Comparison of ENCODE assay signal across 8 mouse cellular contexts in genomic region chr2:172940003-172940798, GRCm38 (mm10). TPM values are rescaled to one million over a fixed set of nuclear protein-coding genes. Genes with fewer than 3 reads are reported as not detected.
DNase-seq lines count a peak whose midpoint lies in the region; ATAC-seq lines count a peak whose summit lies in the region.

Bmp7 (minus strand) TSS chr2:172940321.

- H3K9ac ChIP-seq in forebrain, embryonic 13.5 days, result peak within 1 kb of the TSS; percentile 59
- peak within 1 kb of the TSS; percentile 49 for H3K9ac ChIP-seq in hindbrain, embryonic 11.5 days (ENCODE audit: low read depth, low read length)

- WGBS in forebrain, embryonic 13.5 days, result under 1% methylated on average over 69 of the region's 82 CpGs
- WGBS in hindbrain, embryonic 11.5 days, result under 1% methylated on average over 78 of the region's 82 CpGs

- ATAC-seq in activated CD4-positive, CD25-positive, alpha-beta regulatory T cell, adult 4 months, result peak; percentile 60
- peak; percentile 70 for ATAC-seq in forebrain, embryonic 13.5 days
- peak; percentile 63 for ATAC-seq in hindbrain, embryonic 11.5 days (ENCODE audit: low FRiP score)

- H3K4me3 ChIP-seq in forebrain, embryonic 13.5 days, result peak within 1 kb of the TSS; percentile 45
- peak within 1 kb of the TSS; percentile 44 for H3K4me3 ChIP-seq in hindbrain, embryonic 11.5 days (ENCODE audit: low read depth, low read length)

- H3K4me1 ChIP-seq in forebrain, embryonic 13.5 days, result peaks cover 49% of the 10 kb centered on the region
- H3K4me1 ChIP-seq in hindbrain, embryonic 11.5 days (replicated peaks; ENCODE audit: control insufficient read depth, insufficient read depth, low read length), result peaks cover 24% of the 10 kb centered on the region

- H3K27ac ChIP-seq in forebrain, embryonic 13.5 days, result peak within 1 kb of the TSS; percentile 35
- 0 out of 2 replicates have a peak within 1 kb of the TSS, but pooled peaks have one; percentile 17 for H3K27ac ChIP-seq in hindbrain, embryonic 11.5 days (ENCODE audit: low read depth, low read length)

- H3K4me2 ChIP-seq in forebrain, embryonic 13.5 days, result peak within 1 kb of the TSS; percentile 92
- H3K4me2 ChIP-seq in hindbrain, embryonic 11.5 days (replicated peaks; ENCODE audit: low read depth, low read length), result peak within 1 kb of the TSS; percentile 87

- peaks cover 82% of the 10 kb centered on the region for H3K27me3 ChIP-seq in forebrain, embryonic 13.5 days
- H3K27me3 ChIP-seq in hindbrain, embryonic 11.5 days (ENCODE audit: control insufficient read depth, insufficient read depth, low read length), result peaks cover 80% of the 10 kb centered on the region

- no peaks in the 10 kb centered on the region for H3K9me3 ChIP-seq in forebrain, embryonic 13.5 days (replicated peaks)
- no peaks in the 10 kb centered on the region for H3K9me3 ChIP-seq in hindbrain, embryonic 11.5 days (ENCODE audit: control insufficient read depth, low read length)

- peak; percentile 30 to 42 for DNase-seq in CD8-positive naive resting alpha-beta T cell, adult 2 months (ENCODE audit: low read depth in 2 of 2, low spot score in 2 of 2)
- DNase-seq in hindbrain, embryonic 11.5 days (ENCODE audit: low spot score), result peak; percentile 77
- DNase-seq in layer of hippocampus, postnatal 36 days, result peak; percentile 17 to 38
- peak; percentile 54 for DNase-seq in lung, postnatal 25 days (ENCODE audit: low spot score)
- peak; percentile 69 to 76 for DNase-seq in right cerebral cortex, postnatal 10 days (ENCODE audit: low spot score in 2 of 2)
- DNase-seq in c-Kit-positive CD71-positive TER-119-positive erythroid progenitor cells, embryonic 14.5 days (ENCODE audit: low spot score), result no peak

- H3K36me3 ChIP-seq in forebrain, embryonic 13.5 days (ENCODE audit: poor library complexity, severe bottlenecking), result no peaks in the 10 kb centered on the region
- no peaks in the 10 kb centered on the region for H3K36me3 ChIP-seq in hindbrain, embryonic 11.5 days (ENCODE audit: control insufficient read depth, insufficient read depth, low read length)

RNA-seq across cellular contexts. Expression of gene Bmp7, which starts in this region (rescaled TPM):
- polyA plus RNA-seq in activated CD4-positive, CD25-positive, alpha-beta regulatory T cell, adult 4 months (2017; shearing (Covaris generic)), result 10 to 100 TPM; 11.5 to 17.0 TPM
- 6.9 and 7.2 TPM in 2 replicates for polyA plus RNA-seq in forebrain, embryonic 13.5 days (2015; fragmentation: Nextera tagmentation; extraction: Ambion mirVana)
- polyA plus RNA-seq in hindbrain, embryonic 11.5 days (2014; fragmentation: Nextera tagmentation; extraction: Ambion mirVana), result 16.6 and 17.9 TPM in 2 replicates
- 1 to 10 TPM; 3.6 to 6.2 TPM for total RNA-seq in layer of hippocampus, postnatal 36 days (2021)
